Mouse (Mus musculus) left cerebral cortex, postnatal 25 days (tissue): ENCODE measurements around the gene Rbm34. TPM values are rescaled to one million over a fixed set of nuclear protein-coding genes. Genes with fewer than 3 reads are reported as not detected.
"Not testable (repeated sequence)": the region's sequence is repeated elsewhere in the genome, so short reads cannot be mapped to it uniquely, and the experiment has no call there.

Source experiments
- DNase-seq, 2 experiments: peaks; one replicate each; pipeline ENCODE4 v3.0.0; 2022; ENCODE audit warnings: low spot score in 2 of 2, mixed read lengths in 1 of 2
- intact Hi-C: fragments of 180-260 bp; cut with DNase I; formaldehyde crosslinking; loops from one replicate; pipeline ENCODE4 v1.15.1; 2025
- total RNA-seq, 2 experiments: library from RNA; stranded (reverse); gene quantifications; 2 replicates each; pipeline ENCODE4 v1.2.3; 2021

Gene Rbm34
- total RNA-seq, 2 experiments from 2014 or later: 13.2 to 14.2 TPM

DNA sequence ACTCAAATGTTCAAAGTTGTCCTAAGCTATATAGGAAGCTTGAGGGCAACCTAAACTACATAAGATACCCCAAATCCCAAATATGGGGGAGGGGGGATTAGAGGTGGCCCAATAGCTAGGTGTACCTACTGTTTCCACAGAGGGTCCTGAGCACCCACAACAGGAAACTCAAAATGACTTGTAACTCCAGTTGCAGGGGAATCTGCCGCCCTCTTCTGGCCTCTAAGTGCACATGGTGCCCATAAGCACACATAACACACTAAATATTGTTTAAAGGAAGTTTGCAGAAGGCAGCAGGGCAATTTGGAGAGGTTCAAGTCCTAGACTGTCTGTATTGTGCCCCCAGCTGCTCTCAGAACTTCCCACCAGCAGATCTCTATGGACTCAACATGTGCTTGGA, 43.8 kb downstream of the Rbm34 start:
- intact Hi-C loops: no loop called here
- DNase-seq: no peak

DNA sequence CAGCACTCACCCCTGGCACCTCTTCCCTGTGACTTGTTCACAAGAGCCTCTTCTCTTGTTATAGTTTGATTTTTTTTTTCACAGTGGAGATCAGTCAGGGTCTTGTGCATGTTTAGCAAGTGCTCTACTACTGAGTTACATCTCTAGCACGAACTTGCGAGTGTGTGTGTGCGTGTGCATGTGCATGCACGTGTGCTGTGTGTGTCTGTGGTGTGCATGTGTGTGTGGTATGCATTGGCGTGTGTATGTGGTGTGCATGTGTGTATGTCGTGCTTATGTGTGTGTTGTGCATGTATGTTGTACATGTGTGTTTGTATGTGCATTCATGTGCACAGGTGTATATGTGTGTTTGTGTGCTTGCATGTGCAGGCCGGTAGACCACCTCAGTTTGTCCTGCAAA, 47.9 kb downstream of the Rbm34 start:
- DNase-seq: no peak
- intact Hi-C loops: loop anchor here (1.0 to 5.0 kb wide), 3 partner anchors 166 to 441 kb away; partner anchors contain the start of gene Irf2bp2

DNA sequence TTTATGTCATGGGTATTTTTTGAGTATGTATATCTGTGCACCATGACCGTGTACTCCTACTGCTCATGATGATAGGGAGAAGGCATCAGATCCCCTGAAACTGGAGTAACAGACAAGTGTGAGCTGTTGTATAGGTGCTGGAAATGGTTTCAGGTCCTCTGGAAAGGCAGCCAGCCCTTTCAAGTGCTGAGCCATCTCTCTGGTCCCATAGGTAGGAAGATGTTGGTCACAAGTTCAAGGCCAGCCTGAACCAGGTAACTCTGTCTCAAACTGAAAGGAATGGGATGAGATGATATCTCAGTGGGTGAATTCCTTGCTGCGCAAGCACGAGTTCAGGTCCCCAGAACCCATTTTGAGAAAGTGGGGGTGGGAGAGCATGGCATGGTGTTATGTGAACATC, 49.4 kb downstream of the Rbm34 start:
- intact Hi-C loops: loop anchor here (1.0 to 5.0 kb wide), 3 partner anchors 164 to 439 kb away; no protein-coding TSS in a partner anchor
- DNase-seq: no peak

DNA sequence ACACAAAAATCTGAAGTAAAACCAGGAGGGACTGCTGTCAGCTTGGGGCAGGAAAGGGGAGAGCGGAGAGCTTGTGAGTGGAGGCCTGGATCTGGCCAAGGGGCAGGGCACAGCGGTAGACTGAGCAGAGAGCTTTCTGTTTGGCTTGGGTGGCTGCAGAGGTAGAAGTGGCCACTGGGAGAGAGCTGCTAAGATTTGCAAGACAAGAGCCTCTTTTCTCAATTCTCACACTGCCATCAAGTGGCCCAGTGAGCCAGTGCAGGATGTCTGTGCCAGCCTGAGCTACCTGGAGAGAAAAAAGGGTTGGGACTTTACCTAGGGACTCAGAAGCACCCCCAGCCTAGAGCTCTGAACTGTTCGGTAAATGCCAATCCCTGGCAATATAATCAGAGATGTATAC, 50.0 kb downstream of the Rbm34 start:
- intact Hi-C loops: loop anchor here (1.0 to 5.0 kb wide), 3 partner anchors 164 to 439 kb away; no protein-coding TSS in a partner anchor
- peak; percentile 78 to 90 for DNase-seq

DNA sequence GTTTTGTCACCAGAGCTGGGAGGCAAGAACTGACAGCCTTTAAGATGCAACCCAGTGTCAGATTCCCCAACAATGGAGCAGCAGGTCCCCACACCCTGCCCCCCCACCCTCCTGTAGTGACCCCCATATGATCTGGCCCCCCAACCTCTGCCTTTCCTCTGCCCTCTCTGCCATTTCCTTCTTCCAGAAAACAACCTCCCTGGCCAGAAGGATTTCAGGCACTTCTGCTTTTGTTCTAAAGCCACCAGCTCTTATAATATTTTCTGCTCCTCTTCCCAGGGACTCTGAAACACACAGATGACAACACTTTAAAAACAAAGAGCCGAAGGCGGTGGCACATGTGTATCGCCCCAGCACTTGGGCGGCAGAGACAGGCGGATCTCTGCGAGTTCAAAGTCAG, 50.5 kb downstream of the Rbm34 start:
- DNase-seq: no peak
- intact Hi-C loops: loop anchor here (5.0 kb wide), 2 partner anchors 163 to 438 kb away; no protein-coding TSS in a partner anchor

DNA sequence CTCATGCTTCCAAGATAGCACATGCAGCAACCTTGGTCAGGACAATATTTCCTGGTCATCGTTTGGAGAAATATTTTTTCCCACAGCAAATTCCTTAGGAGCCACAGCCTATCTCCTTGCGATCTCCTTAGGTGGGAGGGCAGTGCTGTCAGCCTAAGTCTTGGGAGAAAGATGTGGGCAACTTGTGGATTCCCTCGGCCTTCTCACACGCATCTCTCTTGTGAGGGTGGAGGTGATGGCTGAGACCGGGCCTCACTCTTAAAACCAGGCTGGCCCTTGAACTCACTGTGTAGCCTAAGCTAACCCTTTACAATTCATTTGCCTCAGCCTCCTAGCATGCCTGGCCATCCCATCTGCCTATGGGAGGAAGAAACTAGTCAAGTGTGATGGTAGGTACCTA, 51.2 kb downstream of the Rbm34 start:
- no peak for DNase-seq
- intact Hi-C loops: loop anchor here (5.0 kb wide), 2 partner anchors 162 to 437 kb away; no protein-coding TSS in a partner anchor

DNA sequence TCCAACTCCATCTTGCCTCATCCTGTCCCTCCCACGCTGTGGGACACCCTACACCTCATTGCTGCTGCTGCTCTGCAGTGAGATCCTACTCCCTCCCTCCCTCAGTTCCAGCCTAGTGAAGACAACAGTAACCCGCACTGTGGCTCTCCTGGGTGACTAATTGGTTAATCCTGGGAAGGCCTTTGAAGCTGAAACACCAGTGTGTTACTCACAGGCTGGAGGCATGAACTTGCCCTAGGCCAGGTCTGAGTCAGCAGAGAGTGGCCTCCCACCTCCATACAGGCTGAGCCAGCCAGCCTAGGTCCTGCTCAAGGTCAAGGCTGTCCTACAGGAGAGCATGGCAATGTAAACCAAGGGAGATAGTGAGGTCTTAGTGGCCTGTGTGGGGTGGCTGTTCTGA, 51.6 kb downstream of the Rbm34 start:
- DNase-seq: no peak
- intact Hi-C loops: no loop called here

DNA sequence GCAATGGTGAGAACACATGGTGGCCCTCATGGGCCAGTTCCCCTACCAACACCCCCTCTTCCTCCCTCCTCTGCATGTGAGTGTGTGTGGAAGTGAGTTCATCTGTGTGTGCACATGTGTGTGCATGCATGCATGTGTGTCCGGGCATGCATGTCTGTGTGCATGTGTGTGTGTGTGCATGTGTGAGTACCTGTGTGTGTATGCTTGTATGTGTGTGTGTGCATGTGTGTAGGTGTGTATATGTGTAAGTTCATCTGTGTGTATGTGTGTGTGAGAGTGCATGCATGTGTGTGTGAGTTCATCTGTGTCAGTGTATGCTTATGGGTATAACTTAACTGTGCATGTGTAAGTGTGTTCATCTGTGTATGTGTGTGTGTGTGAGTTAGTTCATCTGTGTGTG, 52.5 kb downstream of the Rbm34 start:
- intact Hi-C loops: no loop called here
- no peak for DNase-seq

DNA sequence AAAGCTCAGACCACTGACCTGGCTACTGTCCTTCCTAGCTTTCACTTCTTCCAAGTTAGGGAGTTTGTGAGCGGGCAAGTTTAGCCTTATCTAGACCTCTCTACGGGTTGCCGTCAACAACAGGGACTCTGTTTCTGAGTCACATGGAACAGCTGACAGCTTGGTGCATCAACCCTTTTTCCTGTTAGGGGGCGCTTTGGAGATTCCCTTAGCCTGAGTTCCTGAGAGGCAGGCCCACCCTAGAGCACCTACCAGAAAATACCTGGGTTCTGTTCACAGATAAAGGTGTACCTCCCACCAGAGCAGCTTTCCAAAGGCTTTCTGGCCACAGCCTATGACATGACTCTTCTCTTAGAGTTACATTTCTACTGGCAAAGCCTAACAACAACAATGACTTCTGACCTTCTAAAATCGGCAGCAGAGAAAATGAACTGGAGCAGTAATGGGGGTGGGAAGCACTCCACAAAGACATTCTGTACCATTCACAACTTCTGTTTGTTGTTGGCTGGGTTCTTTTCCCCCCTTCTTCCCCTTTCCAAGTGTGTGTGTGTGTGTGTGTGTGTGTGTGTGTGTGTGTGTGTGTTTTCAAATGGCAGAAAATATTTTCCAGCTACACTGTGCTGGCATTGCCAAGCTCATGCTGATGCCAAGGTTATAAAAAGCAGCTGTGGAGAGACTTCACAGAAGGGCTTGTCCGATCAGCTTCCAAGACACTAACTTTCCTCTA, 53.5 kb downstream of the Rbm34 start:
- intact Hi-C loops: no loop called here
- no peak for DNase-seq

DNA sequence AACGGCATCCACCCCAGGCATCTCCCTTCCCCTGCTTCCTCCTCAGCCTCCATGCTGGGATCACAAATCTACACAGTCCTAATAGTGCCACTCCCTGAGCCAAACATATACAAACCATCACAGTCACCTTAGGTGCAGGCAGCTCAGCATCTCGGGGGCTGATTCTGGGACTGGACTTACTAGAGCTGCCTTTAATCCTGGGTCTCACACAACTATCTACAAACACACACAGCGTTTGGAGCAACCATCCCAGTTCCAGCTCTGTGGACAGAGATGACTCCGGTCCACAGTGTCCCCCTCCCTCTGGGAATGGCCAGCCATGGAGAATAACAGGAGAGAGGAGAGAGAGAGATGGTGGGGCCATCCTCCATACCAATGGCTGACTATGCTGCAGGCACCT, 54.3 kb downstream of the Rbm34 start:
- no peak for DNase-seq
- intact Hi-C loops: no loop called here

DNA sequence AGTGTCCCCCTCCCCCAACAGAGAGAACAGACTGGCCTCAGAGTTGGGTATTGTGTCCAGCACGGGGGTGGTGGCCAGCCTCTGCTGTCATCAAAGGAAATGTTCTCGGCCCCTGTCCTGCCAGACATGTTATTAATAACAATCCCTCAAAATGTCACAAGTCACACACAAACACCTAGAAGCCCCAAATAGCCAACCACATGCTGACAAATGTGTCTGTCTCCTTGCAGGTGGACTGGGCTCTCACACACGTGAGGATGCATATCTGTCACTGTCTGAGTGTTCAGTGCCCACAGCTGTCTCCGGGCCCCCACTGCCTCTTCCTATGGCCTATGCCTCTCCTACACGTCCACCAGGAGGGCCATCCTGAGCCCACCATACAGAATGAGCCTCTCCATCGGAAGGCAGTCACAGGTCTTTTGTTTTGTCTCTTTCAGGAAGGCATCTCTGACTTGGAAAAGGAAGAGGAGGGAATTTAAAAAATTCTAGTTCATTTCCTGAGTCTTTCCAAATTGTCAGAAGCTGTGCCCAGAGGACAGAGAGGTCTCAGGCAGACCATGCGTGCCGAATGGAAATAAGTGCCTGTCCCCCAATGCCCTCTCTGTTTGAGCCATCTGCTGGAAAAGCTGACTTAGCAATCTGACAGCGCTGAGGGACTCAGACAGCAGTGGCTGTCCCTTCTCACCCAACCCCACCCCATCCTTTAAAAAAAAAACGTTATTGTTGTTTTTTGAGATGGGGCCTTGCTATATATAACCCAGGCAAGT, 56.1 kb downstream of the Rbm34 start:
- DNase-seq: no peak
- intact Hi-C loops: no loop called here

DNA sequence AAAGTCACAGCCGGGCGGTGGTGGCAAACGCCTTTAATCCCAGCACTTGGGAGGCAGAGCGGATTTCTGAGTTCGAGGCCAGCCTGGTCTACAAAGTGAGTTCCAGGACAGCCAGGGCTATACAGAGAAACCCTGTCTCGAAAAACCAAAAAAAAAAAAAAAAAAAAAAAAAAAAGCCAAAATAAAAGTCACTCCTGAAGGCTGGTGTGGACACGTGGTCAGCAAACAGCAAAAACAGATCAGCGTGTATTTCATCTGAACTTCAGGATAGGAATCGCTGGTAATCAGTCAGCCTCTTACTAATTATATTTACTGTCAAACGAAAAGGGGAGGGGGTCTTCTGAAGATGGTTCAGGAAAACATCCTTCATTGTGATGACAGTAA, 56.8 kb downstream of the Rbm34 start:
- intact Hi-C loops, DNase-seq: not testable (repeated sequence)

DNA sequence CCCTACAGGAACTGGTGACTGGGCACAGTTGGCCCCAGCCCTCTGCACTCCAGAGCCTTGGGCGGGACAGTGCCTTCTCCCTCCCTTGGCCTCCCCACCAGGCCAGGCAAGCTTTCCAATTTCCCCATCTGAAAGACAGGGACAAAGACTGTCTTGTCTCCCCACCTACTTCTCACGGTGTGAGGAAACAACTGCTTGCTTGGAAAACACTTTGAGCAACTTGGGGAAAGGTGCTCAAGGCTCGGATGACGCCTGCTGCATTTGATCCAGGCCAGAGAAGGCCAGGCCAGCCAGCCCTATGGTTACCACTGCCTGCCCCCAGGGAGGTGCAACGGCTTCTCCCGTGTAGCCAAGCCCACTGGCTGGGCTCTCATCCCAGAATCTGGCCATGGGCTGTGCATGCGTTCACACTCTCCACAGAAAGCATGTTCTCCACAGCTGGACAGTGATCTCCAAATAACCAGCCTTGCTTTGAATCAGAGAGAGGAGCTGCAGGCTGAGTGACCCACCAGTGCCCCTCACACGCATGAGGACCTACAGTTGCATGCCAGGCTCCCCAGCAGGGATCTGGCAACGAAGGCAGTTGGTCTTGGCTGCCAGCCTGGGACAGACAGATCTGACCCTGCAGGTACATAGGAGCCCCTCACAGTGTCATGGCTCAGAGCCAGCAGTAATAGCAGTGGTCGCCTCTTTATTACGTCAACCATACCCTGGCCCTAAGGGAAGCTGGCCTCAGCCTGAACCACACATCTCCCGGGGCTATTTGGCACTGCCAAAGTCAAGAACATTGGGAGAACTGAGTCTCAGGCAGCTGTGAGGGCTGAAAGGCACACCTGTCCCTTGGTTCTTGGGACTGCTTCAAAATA, 57.4 kb downstream of the Rbm34 start:
- intact Hi-C loops: no loop called here
- DNase-seq: no peak

DNA sequence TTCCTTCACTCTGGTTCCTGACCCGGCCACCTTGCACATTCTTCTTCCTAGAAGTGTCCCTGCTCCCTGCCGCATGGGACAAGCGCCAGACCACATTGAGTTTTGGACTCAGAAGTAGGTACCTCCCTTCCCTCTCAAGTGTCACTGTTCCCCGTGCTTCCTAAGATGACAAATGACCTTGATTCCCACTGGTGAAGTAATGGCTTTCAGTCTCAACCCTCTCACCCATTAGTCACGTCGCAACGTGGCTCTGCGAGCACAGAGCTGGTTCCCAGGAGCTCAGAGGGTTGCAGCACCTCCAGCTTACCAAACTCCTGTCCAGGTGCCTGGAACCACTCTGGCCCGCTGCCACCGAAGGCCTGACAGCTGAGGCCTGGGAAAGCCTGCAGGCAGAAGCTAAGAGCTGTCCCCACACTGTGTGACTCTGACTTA, 61.5 kb downstream of the Rbm34 start:
- DNase-seq: no peak
- intact Hi-C loops: loop anchor here (5.0 kb wide), 1 partner anchor 172 kb away; no protein-coding TSS in a partner anchor

DNA sequence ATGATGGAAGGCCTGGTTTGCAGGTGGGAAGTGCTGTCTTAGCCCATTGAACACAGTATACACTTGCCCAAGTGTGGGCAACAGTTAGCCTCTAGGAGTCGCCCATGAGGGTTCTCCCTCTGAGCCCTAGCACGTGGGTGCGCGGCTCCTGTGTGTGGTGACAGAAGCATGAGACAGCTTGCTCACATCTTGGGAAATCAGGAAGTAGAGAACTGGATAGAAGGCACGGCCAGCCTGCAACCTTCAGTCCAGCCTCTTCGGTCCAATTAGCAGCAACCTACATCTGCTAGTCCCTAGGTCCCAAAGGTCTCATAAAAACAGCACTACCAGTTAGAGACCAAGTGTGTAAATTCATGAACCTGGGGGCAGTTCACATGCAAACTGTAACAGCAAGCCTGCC, 62.1 kb downstream of the Rbm34 start:
- intact Hi-C loops: loop anchor here (5.0 kb wide), 1 partner anchor 172 kb away; no protein-coding TSS in a partner anchor

DNA sequence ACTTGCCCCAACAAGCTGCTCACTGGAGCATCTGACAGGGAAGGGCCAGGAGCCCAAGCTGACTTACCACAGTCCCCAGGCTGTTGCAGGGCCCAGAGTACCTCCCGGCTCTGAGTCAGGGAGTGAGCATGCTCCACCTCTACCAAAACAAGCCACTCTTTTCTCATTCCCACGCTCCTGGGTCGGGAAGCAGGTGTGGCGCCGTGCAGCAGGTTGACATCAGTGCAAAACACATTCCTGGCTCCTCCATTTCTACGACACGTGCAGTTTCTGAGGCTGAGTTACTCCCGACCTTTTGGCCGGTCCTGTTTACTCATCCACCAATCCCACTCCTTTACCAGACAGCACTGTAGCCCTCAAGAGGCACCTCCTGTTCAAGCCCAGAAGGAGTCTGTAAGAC, 62.9 kb downstream of the Rbm34 start:
- intact Hi-C loops: loop anchor here (5.0 kb wide), 1 partner anchor 171 kb away; no protein-coding TSS in a partner anchor
- DNase-seq: no peak

More for the DNA sequence above, 62.1 kb downstream of the Rbm34 start:
- no peak for DNase-seq

DNA sequence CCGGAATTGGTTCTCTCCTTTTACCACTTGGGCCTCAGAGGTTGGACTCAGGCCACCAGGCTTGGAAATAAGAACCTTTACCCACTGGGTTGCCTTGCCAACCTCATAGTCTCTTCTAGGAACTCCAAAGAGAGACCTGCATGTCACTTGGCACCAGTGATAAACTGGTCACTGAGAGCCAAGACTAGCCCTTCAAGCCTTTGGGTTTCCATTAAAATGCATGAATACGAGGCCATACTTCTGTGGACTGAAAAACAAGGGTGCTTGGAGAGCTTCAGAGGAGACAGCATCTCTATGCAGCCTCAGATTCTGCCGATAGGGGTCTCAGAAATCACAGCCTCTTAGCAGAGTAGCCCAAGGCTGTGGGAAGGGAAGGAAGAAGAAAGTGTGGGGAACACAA, 63.5 kb downstream of the Rbm34 start:
- intact Hi-C loops: loop anchor here (5.0 kb wide), 1 partner anchor 170 kb away; no protein-coding TSS in a partner anchor
- DNase-seq: peak in 1 of 2 experiments; percentile 51

DNA sequence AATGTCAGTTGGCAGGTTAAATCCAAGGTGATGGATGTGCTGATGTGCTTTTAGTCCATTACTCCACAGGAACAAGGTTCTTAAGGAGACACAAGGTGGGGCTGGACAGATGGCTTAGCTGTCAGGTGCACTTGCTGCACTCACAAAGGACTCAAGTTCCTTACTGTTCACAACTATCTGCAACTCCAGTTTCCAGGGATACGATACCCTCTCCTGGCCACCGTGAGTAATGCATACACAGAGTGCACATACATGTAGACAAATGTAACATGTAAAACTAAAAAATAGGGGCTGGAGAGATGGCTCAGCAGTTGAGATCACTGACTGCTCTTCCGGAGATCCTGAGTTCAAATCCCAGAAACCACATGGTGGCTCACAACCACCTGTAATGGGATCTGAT, 65.5 kb downstream of the Rbm34 start:
- intact Hi-C loops: loop anchor here (5.0 kb wide), 1 partner anchor 168 kb away; no protein-coding TSS in a partner anchor

DNA sequence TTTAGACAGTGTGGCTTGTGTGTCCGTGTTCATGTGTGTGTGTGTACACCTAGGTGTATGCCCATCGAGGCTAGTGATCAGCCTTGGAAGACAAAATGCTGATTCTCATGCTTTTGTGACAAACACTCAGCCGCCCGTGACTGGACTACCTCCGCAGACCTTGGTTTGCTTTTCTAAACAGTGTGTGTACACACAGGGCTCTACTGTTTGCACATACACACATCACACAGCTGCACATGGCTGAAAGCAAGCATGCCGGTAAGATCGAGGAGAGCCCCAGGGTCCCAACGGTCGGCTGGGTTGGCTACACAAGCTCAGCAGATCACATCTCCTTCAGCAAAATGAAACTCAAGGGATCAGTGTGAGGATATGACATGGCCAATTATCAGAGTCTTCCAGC, 66.9 kb downstream of the Rbm34 start:
- intact Hi-C loops: no loop called here
- DNase-seq: no peak

More for the DNA sequence above, 65.5 kb downstream of the Rbm34 start:
- DNase-seq: no peak
